Mouse (Mus musculus): Measurements from ENCODE around the gene Rbm24. TPM values are rescaled to one million over a fixed set of nuclear protein-coding genes. Genes with fewer than 3 reads are reported as not detected.

Gene Rbm24
- total RNA-seq, 1 experiment, result 0.54 TPM

DNA sequence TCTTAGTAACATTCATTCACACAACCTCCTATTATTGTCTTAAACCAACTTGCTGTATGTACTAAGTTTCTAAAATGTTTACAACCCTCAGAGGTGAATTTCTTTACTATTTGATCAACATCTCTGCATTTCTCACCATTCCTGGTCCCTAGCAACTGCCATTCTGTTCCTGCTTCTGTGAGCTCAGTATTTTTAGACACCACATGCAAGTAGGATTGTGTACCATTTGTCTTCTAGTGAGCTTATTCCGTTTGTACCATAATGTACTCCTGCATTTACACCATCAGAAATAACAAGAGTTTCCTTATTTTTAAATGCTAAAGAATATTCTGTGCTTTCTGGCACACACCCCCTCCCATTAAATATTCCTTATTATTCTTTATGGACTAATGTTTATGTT, 26.6 kb upstream of the Rbm24 start:
- DNase-seq (ENCODE audit: low read depth, low spot score), result no peak
- Histone ChIP-seq H3K9me3 (ENCODE audit: control insufficient read depth, insufficient read depth, low read depth, low read length) (no peaks in the 10 kb centered on the region), H3K4me3 (ENCODE audit: insufficient read depth in 1 of 2, low read depth in 1 of 2, low read length in 2 of 2, poor library complexity in 1 of 2, severe bottlenecking in 1 of 2) (no peak overlapping the region), H3K36me3 (ENCODE audit: control insufficient read depth, insufficient read depth, low read length, poor library complexity, severe bottlenecking) (no peaks in the 10 kb centered on the region), H3K9ac (ENCODE audit: insufficient read depth, low read depth, low read length, poor library complexity, severe bottlenecking) (no peak overlapping the region), H3K4me1 (ENCODE audit: control insufficient read depth in 2 of 2, insufficient read depth in 2 of 2, low read length in 2 of 2, poor library complexity in 1 of 2) (peaks cover 0 to 2% of the 10 kb centered on the region in 2 experiments; a peak in 1 of 4 replicates), H3K27ac (ENCODE audit: insufficient read depth, low read depth, low read length, poor library complexity, severe bottlenecking) (no peak overlapping the region)
- in situ Hi-C loops (cut with MboI; ENCODE audit: low sequenced_read_pairs in 2 of 2, unreplicated experiment in 2 of 2), result no loop called here
- TF ChIP-seq CHD2 (IDR thresholded peaks at IDR 0.05; ENCODE audit: low read depth, low read length) (no peak), ZNF384 (IDR thresholded peaks at IDR 0.05; ENCODE audit: low read depth, low read length) (no peak), HCFC1 (IDR thresholded peaks at IDR 0.05; ENCODE audit: borderline replicate concordance, insufficient read depth, low read length) (no peak), MAFK (IDR thresholded peaks at IDR 0.05; ENCODE audit: insufficient read depth, low read depth, low read length) (no peak), ZC3H11A (IDR thresholded peaks at IDR 0.05; ENCODE audit: borderline replicate concordance, low read depth, low read length) (no peak)

DNA sequence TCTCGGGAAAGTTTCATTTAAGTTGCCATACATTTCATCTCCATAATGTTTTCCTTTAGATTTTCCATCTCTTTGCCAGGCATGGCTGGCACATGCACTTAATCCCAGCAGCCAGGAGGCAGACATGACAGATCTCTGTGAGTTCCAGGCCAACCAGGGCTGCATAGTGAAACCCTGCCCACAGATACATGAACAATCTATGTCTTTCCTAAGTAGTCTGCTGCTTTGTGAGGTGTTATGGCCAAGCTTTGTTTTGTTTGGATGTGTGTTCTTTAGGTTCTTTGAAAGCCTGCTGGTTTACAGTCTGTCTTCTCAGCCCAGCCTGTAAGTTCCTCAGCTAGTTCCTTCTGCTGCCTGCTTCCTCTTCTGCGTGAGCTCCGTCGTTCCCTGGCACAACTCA, 25.3 kb upstream of the Rbm24 start:
- in situ Hi-C loops (cut with MboI; ENCODE audit: low sequenced_read_pairs in 2 of 2, unreplicated experiment in 2 of 2), result no loop called here
- H3K4me3 ChIP-seq (ENCODE audit: insufficient read depth in 1 of 2, low read depth in 1 of 2, low read length in 2 of 2, poor library complexity in 1 of 2, severe bottlenecking in 1 of 2), result no peak overlapping the region
- no peak for TF ChIP-seq ZC3H11A (IDR thresholded peaks at IDR 0.05; ENCODE audit: borderline replicate concordance, low read depth, low read length)
- TF ChIP-seq CHD2 (IDR thresholded peaks at IDR 0.05; ENCODE audit: low read depth, low read length), result no peak
- no peak for TF ChIP-seq MAFK (IDR thresholded peaks at IDR 0.05; ENCODE audit: insufficient read depth, low read depth, low read length)
- TF ChIP-seq ZNF384 (IDR thresholded peaks at IDR 0.05; ENCODE audit: low read depth, low read length), result no peak
- TF ChIP-seq HCFC1 (IDR thresholded peaks at IDR 0.05; ENCODE audit: borderline replicate concordance, insufficient read depth, low read length), result no peak

DNA sequence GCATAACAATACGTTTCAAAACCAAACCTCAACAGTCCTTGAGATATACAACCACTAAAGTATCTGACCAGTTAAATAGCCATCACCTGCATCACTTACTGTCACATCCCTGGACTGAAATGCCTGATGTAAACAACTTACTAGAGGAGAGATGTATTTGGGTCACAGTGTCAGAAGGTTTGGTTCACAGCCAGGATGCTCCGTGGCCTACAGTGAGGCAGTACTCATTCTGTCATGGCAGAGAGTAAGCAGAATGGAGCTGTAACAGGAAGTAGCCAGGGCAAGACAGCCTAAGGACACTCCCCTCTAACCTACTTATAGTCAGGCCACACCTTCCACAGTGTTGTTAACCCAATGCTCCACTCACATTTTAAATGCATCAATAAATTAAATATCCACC, 24.3 kb upstream of the Rbm24 start:
- Histone ChIP-seq H3K9ac (ENCODE audit: insufficient read depth, low read depth, low read length, poor library complexity, severe bottlenecking) (no peak overlapping the region), H3K36me3 (ENCODE audit: control insufficient read depth, insufficient read depth, low read length, poor library complexity, severe bottlenecking) (no peaks in the 10 kb centered on the region), H3K9me3 (ENCODE audit: control insufficient read depth, insufficient read depth, low read depth, low read length) (no peaks in the 10 kb centered on the region), H3K4me3 (ENCODE audit: insufficient read depth in 1 of 2, low read depth in 1 of 2, low read length in 2 of 2, poor library complexity in 1 of 2, severe bottlenecking in 1 of 2) (no peak overlapping the region), H3K4me1 (ENCODE audit: control insufficient read depth in 2 of 2, insufficient read depth in 2 of 2, low read length in 2 of 2, poor library complexity in 1 of 2) (peaks cover 0 to 2% of the 10 kb centered on the region in 2 experiments; a peak in 1 of 4 replicates), H3K27ac (ENCODE audit: insufficient read depth, low read depth, low read length, poor library complexity, severe bottlenecking) (no peak overlapping the region)
- no peak for DNase-seq (ENCODE audit: low read depth, low spot score)
- in situ Hi-C loops (cut with MboI; ENCODE audit: low sequenced_read_pairs in 2 of 2, unreplicated experiment in 2 of 2), result no loop called here
- TF ChIP-seq ZC3H11A (IDR thresholded peaks at IDR 0.05; ENCODE audit: borderline replicate concordance, low read depth, low read length) (no peak), MAFK (IDR thresholded peaks at IDR 0.05; ENCODE audit: insufficient read depth, low read depth, low read length) (no peak), HCFC1 (IDR thresholded peaks at IDR 0.05; ENCODE audit: borderline replicate concordance, insufficient read depth, low read length) (no peak), ZNF384 (IDR thresholded peaks at IDR 0.05; ENCODE audit: low read depth, low read length) (no peak), CHD2 (IDR thresholded peaks at IDR 0.05; ENCODE audit: low read depth, low read length) (no peak)

More for the DNA sequence above, 25.3 kb upstream of the Rbm24 start:
- Histone ChIP-seq H3K4me1 (ENCODE audit: control insufficient read depth in 2 of 2, insufficient read depth in 2 of 2, low read length in 2 of 2, poor library complexity in 1 of 2) (peaks cover 0 to 2% of the 10 kb centered on the region in 2 experiments; a peak in 1 of 4 replicates), H3K9me3 (ENCODE audit: control insufficient read depth, insufficient read depth, low read depth, low read length) (no peaks in the 10 kb centered on the region), H3K36me3 (ENCODE audit: control insufficient read depth, insufficient read depth, low read length, poor library complexity, severe bottlenecking) (no peaks in the 10 kb centered on the region), H3K27ac (ENCODE audit: insufficient read depth, low read depth, low read length, poor library complexity, severe bottlenecking) (no peak overlapping the region), H3K9ac (ENCODE audit: insufficient read depth, low read depth, low read length, poor library complexity, severe bottlenecking) (no peak overlapping the region)
- DNase-seq (ENCODE audit: low read depth, low spot score), result no peak

DNA sequence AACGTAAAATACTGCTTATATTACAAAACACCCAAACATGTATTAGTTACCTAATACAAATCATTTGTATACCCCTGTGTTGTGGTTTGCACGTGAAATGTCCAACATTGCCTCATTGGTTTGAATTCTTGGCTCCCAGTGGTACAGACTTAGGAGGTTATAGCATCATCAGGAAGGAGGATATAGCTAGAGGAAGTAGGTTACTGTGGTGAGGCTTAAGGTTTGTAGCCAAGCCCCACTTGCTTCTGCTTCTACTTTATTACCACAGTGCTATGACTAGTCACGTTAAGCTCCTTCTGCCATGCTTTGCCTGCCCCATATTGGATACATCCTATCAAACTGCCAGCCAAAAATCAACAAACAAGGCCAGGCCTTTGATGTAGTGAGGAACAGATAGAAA, 21.0 kb upstream of the Rbm24 start:
- no peak for DNase-seq (ENCODE audit: low read depth, low spot score)
- no peak overlapping the region for H3K4me3 ChIP-seq (ENCODE audit: insufficient read depth in 1 of 2, low read depth in 1 of 2, low read length in 2 of 2, poor library complexity in 1 of 2, severe bottlenecking in 1 of 2)
- in situ Hi-C loops (cut with MboI; ENCODE audit: low sequenced_read_pairs in 2 of 2, unreplicated experiment in 2 of 2), result no loop called here
- peaks cover 0 to 2% of the 10 kb centered on the region in 2 experiments; a peak in 1 of 4 replicates for H3K4me1 ChIP-seq (ENCODE audit: control insufficient read depth in 2 of 2, insufficient read depth in 2 of 2, low read length in 2 of 2, poor library complexity in 1 of 2)
- H3K9ac ChIP-seq (ENCODE audit: insufficient read depth, low read depth, low read length, poor library complexity, severe bottlenecking), result no peak overlapping the region
- H3K27ac ChIP-seq (ENCODE audit: insufficient read depth, low read depth, low read length, poor library complexity, severe bottlenecking), result no peak overlapping the region
- no peaks in the 10 kb centered on the region for H3K36me3 ChIP-seq (ENCODE audit: control insufficient read depth, insufficient read depth, low read length, poor library complexity, severe bottlenecking)
- no peaks in the 10 kb centered on the region for H3K9me3 ChIP-seq (ENCODE audit: control insufficient read depth, insufficient read depth, low read depth, low read length)
- no peak for TF ChIP-seq MAFK (IDR thresholded peaks at IDR 0.05; ENCODE audit: insufficient read depth, low read depth, low read length)
- no peak for TF ChIP-seq ZNF384 (IDR thresholded peaks at IDR 0.05; ENCODE audit: low read depth, low read length)
- no peak for TF ChIP-seq CHD2 (IDR thresholded peaks at IDR 0.05; ENCODE audit: low read depth, low read length)
- TF ChIP-seq ZC3H11A (IDR thresholded peaks at IDR 0.05; ENCODE audit: borderline replicate concordance, low read depth, low read length), result no peak
- TF ChIP-seq HCFC1 (IDR thresholded peaks at IDR 0.05; ENCODE audit: borderline replicate concordance, insufficient read depth, low read length), result no peak

DNA sequence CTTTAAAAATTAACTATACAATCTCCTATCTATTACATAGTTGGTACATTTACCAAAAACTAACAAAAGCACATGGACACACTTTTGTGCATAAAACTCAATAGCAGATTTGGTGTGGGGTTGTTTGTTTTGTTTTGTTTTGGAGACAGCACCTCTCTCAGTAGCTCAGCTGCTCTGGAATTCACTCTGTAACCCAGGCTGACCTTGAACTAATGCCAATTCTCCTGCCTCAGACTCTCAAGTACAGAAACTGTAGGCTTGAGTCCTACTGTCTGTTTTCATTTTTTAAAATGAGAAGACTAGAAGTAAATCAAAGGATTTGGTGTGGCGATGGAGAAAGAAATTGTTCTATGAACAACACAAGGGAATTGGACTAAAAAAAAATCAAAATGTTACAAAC, 11.1 kb upstream of the Rbm24 start:
- no peak overlapping the region for H3K4me3 ChIP-seq (ENCODE audit: insufficient read depth in 1 of 2, low read depth in 1 of 2, low read length in 2 of 2, poor library complexity in 1 of 2, severe bottlenecking in 1 of 2)
- H3K9me3 ChIP-seq (ENCODE audit: control insufficient read depth, insufficient read depth, low read depth, low read length), result no peaks in the 10 kb centered on the region
- in situ Hi-C loops (cut with MboI; ENCODE audit: low sequenced_read_pairs in 2 of 2, unreplicated experiment in 2 of 2), result no loop called here
- no peak overlapping the region for H3K27ac ChIP-seq (ENCODE audit: insufficient read depth, low read depth, low read length, poor library complexity, severe bottlenecking)
- no peak overlapping the region for H3K9ac ChIP-seq (ENCODE audit: insufficient read depth, low read depth, low read length, poor library complexity, severe bottlenecking)
- H3K4me1 ChIP-seq (ENCODE audit: control insufficient read depth in 2 of 2, insufficient read depth in 2 of 2, low read length in 2 of 2, poor library complexity in 1 of 2), result no peaks in the 10 kb centered on the region
- no peaks in the 10 kb centered on the region for H3K36me3 ChIP-seq (ENCODE audit: control insufficient read depth, insufficient read depth, low read length, poor library complexity, severe bottlenecking)
- TF ChIP-seq CHD2 (IDR thresholded peaks at IDR 0.05; ENCODE audit: low read depth, low read length), result no peak
- no peak for TF ChIP-seq ZC3H11A (IDR thresholded peaks at IDR 0.05; ENCODE audit: borderline replicate concordance, low read depth, low read length)
- no peak for TF ChIP-seq HCFC1 (IDR thresholded peaks at IDR 0.05; ENCODE audit: borderline replicate concordance, insufficient read depth, low read length)
- TF ChIP-seq ZNF384 (IDR thresholded peaks at IDR 0.05; ENCODE audit: low read depth, low read length), result no peak
- TF ChIP-seq MAFK (IDR thresholded peaks at IDR 0.05; ENCODE audit: insufficient read depth, low read depth, low read length), result no peak
- no peak for DNase-seq (ENCODE audit: low read depth, low spot score)

Data from ES-E14 (cell line).